8 mouse cellular contexts compared by ENCODE assay signal in genomic region chr11:3290640-3291310, GRCm38 (mm10). TPM values are rescaled to one million over a fixed set of nuclear protein-coding genes. Genes with fewer than 3 reads are reported as not detected.
DNase-seq lines count a peak whose midpoint lies in the region; ATAC-seq and TF ChIP-seq lines count a peak whose summit lies in the region.

No protein-coding gene starts in this region.

- no peak for TF ChIP-seq EP300 in CH12.LX (IDR thresholded peaks at IDR 0.05; ENCODE audit: low read length)
- TF ChIP-seq EP300 in lung, postnatal 0 days (IDR thresholded peaks at IDR 0.05), result no peak

- ATAC-seq in erythroid progenitor cell, adult 5-6 weeks (replicated peaks; ENCODE audit: low FRiP score, poor library complexity, severe bottlenecking), result peak; percentile 48
- ATAC-seq in lung, postnatal 0 days, result no peak

- TF ChIP-seq POLR2A in CH12.LX (IDR thresholded peaks at IDR 0.05; ENCODE audit: low read depth, low read length), result no peak

- peak overlapping the region; percentile 96 for H3K4me2 ChIP-seq in CH12.LX (ENCODE audit: insufficient read depth, low read depth, poor library complexity, severe bottlenecking)
- peak overlapping the region; percentile 99 for H3K4me2 ChIP-seq in lung, postnatal 0 days (replicated peaks; ENCODE audit: low read depth, low read length)

- no peaks in the 10 kb centered on the region for H3K27me3 ChIP-seq in CH12.LX (replicated peaks)
- H3K27me3 ChIP-seq in lung, postnatal 0 days (replicated peaks; ENCODE audit: insufficient read depth, low read length), result no peaks in the 10 kb centered on the region

- peak overlapping the region; percentile 72 for H3K9ac ChIP-seq in CH12.LX (ENCODE audit: insufficient read depth, low read depth)
- H3K9ac ChIP-seq in lung, postnatal 0 days (replicated peaks; ENCODE audit: low read depth), result peak overlapping the region; percentile 80

- peak; percentile 52 for DNase-seq in CH12.LX (ENCODE audit: extremely low read depth)
- peak; percentile 56 to 61 for DNase-seq in adrenal gland, postnatal 36 days
- peak; percentile 53 for DNase-seq in heart, postnatal 4 days
- DNase-seq in layer of hippocampus, postnatal 10 days (ENCODE audit: low spot score in 2 of 2), result peak; percentile 56 to 69
- DNase-seq in lung, postnatal 0 days (ENCODE audit: low spot score), result peak; percentile 58
- DNase-seq in retina, postnatal 1 day, result peak; percentile 52
- DNase-seq in thymus, postnatal 4 days, result peak; percentile 82

- H3K4me1 ChIP-seq in CH12.LX (ENCODE audit: control insufficient read depth in 1 of 2, insufficient read depth in 2 of 2), result peaks cover 5 to 47% of the 10 kb centered on the region in 2 experiments
- peaks cover 29% of the 10 kb centered on the region for H3K4me1 ChIP-seq in lung, postnatal 0 days (ENCODE audit: insufficient read depth, low read depth, low read length)

- peaks cover 22 to 27% of the 10 kb centered on the region in 2 experiments for H3K36me3 ChIP-seq in CH12.LX (replicated peaks in 1 of 2; ENCODE audit: control insufficient read depth in 1 of 2, insufficient read depth in 1 of 2, low read length in 1 of 2)
- 0 out of 2 replicates have a peak, but pooled peaks cover 5% of the 10 kb centered on the region for H3K36me3 ChIP-seq in lung, postnatal 0 days (ENCODE audit: insufficient read depth, low read length)

- H3K4me3 ChIP-seq in CH12.LX (replicated peaks in 1 of 3; ENCODE audit: low read depth in 2 of 3, low read length in 2 of 3, poor library complexity in 1 of 3), result peak overlapping the region; percentile 79 to 85 (median 84)
- peak overlapping the region; percentile 84 for H3K4me3 ChIP-seq in lung, postnatal 0 days (ENCODE audit: low read depth, low read length)

- TF ChIP-seq RAD21 in CH12.LX (IDR thresholded peaks at IDR 0.05; ENCODE audit: low read depth, low read length), result no peak

- in situ Hi-C loops in CH12.LX (cut with MboI; ENCODE audit: low pct_ligation_motif_present, low pct_unique_long_range_greater_than_20kb, low sequenced_read_pairs), result no loop called here

- under 1% methylated on average over 50 of the region's 50 CpGs for WGBS in lung, postnatal 0 days

- dilution Hi-C loops in CH12.LX (cut with MboI; ENCODE audit: extremely low pct_ligation_motif_present, extremely low pct_unique_long_range_greater_than_20kb, low sequenced_read_pairs), result no loop called here

- H3K79me2 ChIP-seq in CH12.LX (replicated peaks; ENCODE audit: control insufficient read depth, extremely low read depth, insufficient read depth, poor library complexity, severe bottlenecking), result peaks cover 31% of the 10 kb centered on the region

- peak overlapping the region; percentile 47; the same call in 1 of the 2 replicates for H3K27ac ChIP-seq in CH12.LX (ENCODE audit: insufficient read depth, low read depth)
- peak overlapping the region; percentile 98 for H3K27ac ChIP-seq in lung, postnatal 0 days (ENCODE audit: low read length)

- no peaks in the 10 kb centered on the region for H3K9me3 ChIP-seq in CH12.LX (replicated peaks; ENCODE audit: low read length)
- H3K9me3 ChIP-seq in lung, postnatal 0 days (ENCODE audit: low read length), result no peaks in the 10 kb centered on the region

- no peak for TF ChIP-seq CTCF in CH12.LX (conservative IDR thresholded peaks at IDR 0.05 in 1 of 2, IDR thresholded peaks at IDR 0.05 in 1 of 2; ENCODE audit: low read depth in 2 of 2, low read length in 2 of 2)
- TF ChIP-seq CTCF in lung, postnatal 0 days (IDR thresholded peaks at IDR 0.05), result no peak

TF ChIP-seq in CH12.LX, 34 proteins besides CTCF, POLR2A, EP300 and RAD21:
- TF ChIP-seq KAT2A (IDR thresholded peaks at IDR 0.05; ENCODE audit: insufficient replicate concordance, low read length) (no peak), UBTF (IDR thresholded peaks at IDR 0.05; ENCODE audit: low read depth, low read length) (peak; percentile 31; the same call in 1 of the 2 replicates), RCOR1 (conservative IDR thresholded peaks at IDR 0.05; ENCODE audit: low read depth, low read length) (peak; percentile 65; the same call in 1 of the 2 replicates), ELF1 (IDR thresholded peaks at IDR 0.05; ENCODE audit: low read depth, low read length) (peak; percentile 27; the same call in 1 of the 2 replicates), JUND (conservative IDR thresholded peaks at IDR 0.05; ENCODE audit: low read depth, low read length) (no peak), USF2 (conservative IDR thresholded peaks at IDR 0.05; ENCODE audit: low read depth, low read length) (no peak), ZNF384 (IDR thresholded peaks at IDR 0.05; ENCODE audit: low read depth, low read length) (no peak), MAX (IDR thresholded peaks at IDR 0.05; ENCODE audit: low read length) (peak; percentile 36), TCF12 (IDR thresholded peaks at IDR 0.05; ENCODE audit: low read depth, low read length) (peak; percentile 43; the same call in 1 of the 2 replicates), ZMIZ1 (IDR thresholded peaks at IDR 0.05; ENCODE audit: low read depth, low read length) (peak; percentile 30; the same call in 1 of the 2 replicates), SIN3A (IDR thresholded peaks at IDR 0.05; ENCODE audit: low read length) (peak; percentile 77), IRF4 (IDR thresholded peaks at IDR 0.05; ENCODE audit: low read depth, low read length) (0 out of 2 replicates have a peak, but pooled peaks have one; percentile 23)

RNA-seq across cellular contexts. Expression of gene Patz1, which starts 2.1 kb away (rescaled TPM):
- total RNA-seq in CH12.LX (2012; rRNA removed) (29.5 and 30.5 TPM in 2 replicates), CH12.LX (2014; rRNA removed) (30.8 and 31.5 TPM in 2 replicates)
- polyA plus RNA-seq in CH12.LX (2012; ENCODE audit: insufficient read length, low read depth), result 35.3 and 37.4 TPM in 2 replicates
- 10 to 100 TPM; 25.5 to 37.1 TPM for total RNA-seq in adrenal gland, postnatal 36 days (2021)
- 14.1 and 17.6 TPM in 2 replicates for total RNA-seq in erythroid progenitor cell, adult 5-6 weeks (2015; ENCODE audit: low replicate concordance)
- total RNA-seq in erythroid progenitor cell, adult 5-6 weeks (2017; ENCODE audit: low replicate concordance), result 18.2 and 31.6 TPM in 2 replicates
- total RNA-seq in heart, postnatal 4 days (2021), result 10 to 100 TPM; 38.5 to 41.6 TPM
- 10 to 100 TPM; 54.0 to 57.7 TPM for total RNA-seq in layer of hippocampus, postnatal 10 days (2021)
- 22.9 and 23.2 TPM in 2 replicates for polyA plus RNA-seq in lung, postnatal 0 days (2015; fragmentation: Nextera tagmentation; extraction: Ambion mirVana)

RNA-seq across cellular contexts. Expression of gene Drg1, which starts 24.6 kb away (rescaled TPM):
- total RNA-seq in CH12.LX (2012; rRNA removed) (158 and 189 TPM in 2 replicates), CH12.LX (2014; rRNA removed) (439 and 480 TPM in 2 replicates)
- polyA plus RNA-seq in CH12.LX (2012; ENCODE audit: insufficient read length, low read depth), result 249 and 267 TPM in 2 replicates
- total RNA-seq in adrenal gland, postnatal 36 days (2021), result 100 to 1,000 TPM; 100 to 113 TPM
- total RNA-seq in erythroid progenitor cell, adult 5-6 weeks (2015; ENCODE audit: low replicate concordance), result 130 and 148 TPM in 2 replicates
- 91.5 and 154 TPM in 2 replicates for total RNA-seq in erythroid progenitor cell, adult 5-6 weeks (2017; ENCODE audit: low replicate concordance)
- total RNA-seq in heart, postnatal 4 days (2021), result 10 to 100 TPM; 77.9 to 84.2 TPM
- total RNA-seq in layer of hippocampus, postnatal 10 days (2021), result 10 to 100 TPM; 94.5 to 98.3 TPM
- 132 and 141 TPM in 2 replicates for polyA plus RNA-seq in lung, postnatal 0 days (2015; fragmentation: Nextera tagmentation; extraction: Ambion mirVana)

RNA-seq across cellular contexts. Expression of gene Pik3ip1, which starts 39.4 kb away (rescaled TPM):
- 1.3 and 2.6 TPM in 2 replicates for total RNA-seq in CH12.LX (2012; rRNA removed)
- total RNA-seq in CH12.LX (2014; rRNA removed), result 0.39 and 0.80 TPM in 2 replicates
- polyA plus RNA-seq in CH12.LX (2012; ENCODE audit: insufficient read length, low read depth), result 1.3 and 1.9 TPM in 2 replicates
- total RNA-seq in adrenal gland, postnatal 36 days (2021), result 10 to 100 TPM in 1 of 2 experiments, 1 to 10 TPM in 1; 8.0 to 12.7 TPM
- total RNA-seq in erythroid progenitor cell, adult 5-6 weeks (2015; ENCODE audit: low replicate concordance), result 2.1 and 4.3 TPM in 2 replicates
- total RNA-seq in erythroid progenitor cell, adult 5-6 weeks (2017; ENCODE audit: low replicate concordance), result 2.7 and 20.2 TPM in 2 replicates
- total RNA-seq in heart, postnatal 4 days (2021), result 10 to 100 TPM; 11.7 to 12.0 TPM
- 10 to 100 TPM; 27.0 to 27.4 TPM for total RNA-seq in layer of hippocampus, postnatal 10 days (2021)
- polyA plus RNA-seq in lung, postnatal 0 days (2015; fragmentation: Nextera tagmentation; extraction: Ambion mirVana), result 22.7 and 25.5 TPM in 2 replicates
